Mouse (Mus musculus) brain, embryonic 14.5 days (tissue): ENCODE measurements around the gene Gpr161.

Source experiments
- CTCF ChIP-seq: fragments of 200-500 bp; IDR thresholded peaks from 2 replicates; pipeline ENCODE4 v1.5.1; 2012; ENCODE audit warnings: inconsistent platforms, mild to moderate bottlenecking, moderate library complexity, borderline replicate concordance; ENCODE audit not compliant: insufficient read depth, insufficient read length; ENCODE audit errors: extremely low read depth
- POLR2A ChIP-seq: fragments of 200-500 bp; IDR thresholded peaks from 2 replicates; pipeline ENCODE4 v1.6.1; 2012; ENCODE audit warnings: mild to moderate bottlenecking, inconsistent platforms, borderline replicate concordance; ENCODE audit not compliant: poor library complexity, insufficient read depth, insufficient read length, severe bottlenecking; ENCODE audit errors: extremely low read depth

DNA sequence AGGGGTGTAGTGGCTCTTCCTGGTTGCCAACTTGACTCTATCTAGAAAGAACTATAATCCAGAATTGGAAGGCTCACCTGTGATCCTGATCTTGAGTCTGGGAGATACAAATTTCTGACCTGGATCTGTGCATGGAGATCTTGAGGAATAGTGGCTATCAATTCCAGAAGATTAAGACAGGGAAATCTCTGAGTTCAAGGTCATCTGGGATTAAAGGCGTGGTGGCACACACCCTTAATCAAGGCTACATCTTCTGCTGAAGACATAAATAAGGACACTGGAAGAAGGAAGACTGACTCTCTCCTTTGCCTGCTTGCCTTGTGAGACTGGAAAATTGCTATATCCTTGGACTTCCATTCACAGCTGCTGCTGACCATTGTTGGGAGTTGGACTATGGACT lies at the start of gene Gpr161:
- TF ChIP-seq POLR2A (no peak), CTCF (no peak)
